Mouse (Mus musculus) stomach, embryonic 15.5 days (tissue): ENCODE results near the gene Dact2. TPM values are rescaled to one million over a fixed set of nuclear protein-coding genes. Genes with fewer than 3 reads are reported as not detected.

Experiments
- ATAC-seq: fragments of 200-750 bp; cut with Nextera tagmentation; 2 replicates; pipeline ENCODE4 v1.8.0; 2017; ENCODE audit warnings: low read depth, moderate number of reproducible peaks, moderate TSS enrichment; ENCODE audit not compliant: insufficient read depth, low FRiP score
- H3K27ac ChIP-seq: fragments of 300-500 bp; sonication (generic); 2 replicates; pipeline ENCODE4 v1.5.1; 2015; ENCODE audit warnings: mild to moderate bottlenecking, inconsistent platforms
- H3K27me3 ChIP-seq: fragments of 300-500 bp; sonication (generic); replicated peaks from 2 replicates; pipeline ENCODE4 v1.6.1; 2015; ENCODE audit warnings: inconsistent platforms
- H3K36me3 ChIP-seq: fragments of 300-500 bp; sonication (generic); 2 replicates; pipeline ENCODE4 v1.6.1; 2015; ENCODE audit warnings: inconsistent platforms
- H3K4me1 ChIP-seq: fragments of 300-500 bp; sonication (generic); 2 replicates; pipeline ENCODE4 v1.6.1; 2015; ENCODE audit warnings: inconsistent platforms
- H3K4me2 ChIP-seq: fragments of 300-500 bp; sonication (generic); 2 replicates; pipeline ENCODE4 v1.6.1; 2015; ENCODE audit warnings: mild to moderate bottlenecking, inconsistent platforms
- H3K4me3 ChIP-seq: fragments of 300-500 bp; sonication (generic); replicated peaks from 2 replicates; pipeline ENCODE4 v1.5.1; 2015; ENCODE audit warnings: inconsistent platforms
- H3K9ac ChIP-seq: fragments of 300-500 bp; sonication (generic); 2 replicates; pipeline ENCODE4 v1.6.1; 2015; ENCODE audit warnings: inconsistent platforms
- H3K9me3 ChIP-seq: fragments of 300-500 bp; sonication (generic); 2 replicates; pipeline ENCODE4 v1.6.1; 2016; ENCODE audit warnings: inconsistent platforms
- WGBS: fragments of 180-500 bp; shearing (Covaris S2); methylation state at CpG from one replicate; pipeline ENCODE4 v1.1.7; 2015; 5-methylcytosine and 5-hydroxymethylcytosine counted together
- polyA plus RNA-seq: library from polyadenylated mRNA; unstranded; fragments of >200 nt; fragmentation: Nextera tagmentation; extraction: Ambion mirVana; gene quantifications from 2 replicates; pipeline ENCODE4 v1.2.1, GENCODE M21; 2015

Gene Dact2
- polyA plus RNA-seq, 1 experiment from 2014 or later: 5.2 TPM

DNA sequence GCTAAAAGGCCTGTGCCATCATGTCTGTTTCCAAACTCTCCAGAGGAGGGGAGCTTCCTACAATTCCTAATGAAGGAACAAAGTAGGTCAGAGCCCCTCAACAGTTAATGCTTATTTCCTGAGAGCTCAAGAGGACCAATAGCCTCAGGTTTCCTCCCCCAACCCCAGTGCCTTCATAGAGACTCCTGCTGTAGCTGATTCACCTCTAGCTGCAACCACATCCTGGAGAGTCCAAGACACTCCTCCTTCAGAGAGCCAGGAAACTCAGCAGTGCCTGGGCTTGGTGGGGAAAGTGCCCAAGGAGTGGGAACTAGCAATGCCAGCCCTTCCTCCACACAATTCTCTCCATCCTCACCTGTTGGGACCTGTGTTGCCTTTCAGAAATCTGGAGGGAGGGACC, 31.4 kb downstream of the Dact2 start:
- Histone ChIP-seq H3K4me2 (no peak overlapping the region), H3K9me3 (no peaks in the 10 kb centered on the region), H3K4me1 (peaks cover 21% of the 10 kb centered on the region; the same call in 1 of the 2 replicates), H3K4me3 (no peak overlapping the region), H3K36me3 (no peaks in the 10 kb centered on the region), H3K9ac (no peak overlapping the region), H3K27me3 (no peaks in the 10 kb centered on the region), H3K27ac (no peak overlapping the region)
- ATAC-seq: no peak

DNA sequence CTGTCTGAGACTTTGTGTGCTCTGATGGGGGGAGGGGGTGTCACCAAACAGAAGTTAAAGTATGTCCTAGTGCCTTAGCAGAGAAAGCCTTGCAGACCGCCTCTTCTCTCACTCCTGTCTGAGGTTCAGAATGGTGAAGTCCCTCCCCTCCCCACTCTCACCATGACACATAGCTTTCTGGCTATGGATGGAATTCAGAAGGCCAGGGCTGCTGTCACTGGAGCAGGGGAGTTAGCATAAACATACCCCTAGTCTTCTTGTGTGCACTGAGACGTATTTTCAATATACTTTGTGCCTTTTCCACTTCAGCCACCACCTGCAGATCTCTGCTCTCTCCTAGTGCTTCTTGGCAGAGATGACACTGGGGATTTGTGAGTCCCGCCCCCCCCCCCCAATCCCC, 31.9 kb downstream of the Dact2 start:
- H3K9ac ChIP-seq: no peak overlapping the region; the same call in 1 of the 2 replicates
- H3K9me3 ChIP-seq: no peaks in the 10 kb centered on the region
- no peak for ATAC-seq
- H3K27me3 ChIP-seq: no peaks in the 10 kb centered on the region
- peaks cover 27% of the 10 kb centered on the region; the same call in 1 of the 2 replicates for H3K4me1 ChIP-seq
- no peak overlapping the region for H3K4me3 ChIP-seq
- 35% methylated on average over 3 of the region's 3 CpGs for WGBS
- no peak overlapping the region for H3K4me2 ChIP-seq
- no peaks in the 10 kb centered on the region for H3K36me3 ChIP-seq
- no peak overlapping the region for H3K27ac ChIP-seq

DNA sequence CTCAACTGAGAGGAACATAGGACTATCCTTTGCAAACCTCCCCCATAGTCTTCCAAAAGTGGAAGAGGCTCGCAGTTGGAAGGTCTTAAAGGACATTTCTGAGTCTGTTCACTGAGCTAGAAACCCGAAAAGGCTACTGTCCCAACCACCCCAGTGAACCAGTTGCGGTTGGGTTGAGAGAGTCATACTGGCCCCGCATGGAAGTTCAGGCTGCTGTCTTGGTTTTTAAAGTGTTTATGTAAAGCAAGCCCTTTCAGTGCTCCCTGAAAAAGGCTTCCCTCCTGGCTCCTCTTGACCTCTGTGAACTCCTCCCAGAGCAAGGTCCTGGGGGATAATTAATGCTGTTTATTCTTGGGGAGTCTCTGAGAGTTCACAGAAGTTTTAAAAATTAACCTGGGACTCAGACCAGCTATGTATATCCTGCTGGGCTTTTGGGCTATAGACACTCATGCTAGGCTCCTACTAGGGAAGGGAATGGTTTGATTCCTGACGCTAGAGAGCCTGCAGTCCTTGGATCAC, 33.1 kb downstream of the Dact2 start:
- Histone ChIP-seq H3K4me3 (no peak overlapping the region), H3K4me1 (peaks cover 36% of the 10 kb centered on the region; the same call in 1 of the 2 replicates), H3K9ac (no peak overlapping the region), H3K27ac (no peak overlapping the region), H3K36me3 (no peaks in the 10 kb centered on the region), H3K27me3 (no peaks in the 10 kb centered on the region), H3K9me3 (no peaks in the 10 kb centered on the region), H3K4me2 (no peak overlapping the region)
- WGBS: 41% methylated on average over 5 of the region's 5 CpGs
- no peak for ATAC-seq

DNA sequence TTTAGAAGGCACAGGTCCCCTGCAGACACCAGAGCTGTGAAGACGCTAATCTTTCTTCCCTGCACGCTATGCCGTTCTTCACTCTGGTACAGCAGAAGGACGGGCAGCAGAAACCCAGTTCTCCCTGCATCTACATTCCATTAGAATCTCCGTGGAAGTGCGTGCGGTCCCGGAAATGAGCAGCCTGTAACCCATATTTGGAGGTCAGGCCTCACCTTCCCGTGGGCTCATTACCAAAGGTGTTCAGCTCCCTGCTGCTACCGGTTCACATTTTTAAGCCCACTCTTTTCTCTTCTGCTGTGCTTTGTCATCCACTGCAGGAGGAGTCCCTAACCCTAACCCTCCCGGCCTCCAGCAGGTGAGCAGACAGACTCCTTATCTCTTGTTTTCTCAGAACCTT, 34.7 kb downstream of the Dact2 start:
- Histone ChIP-seq H3K27ac (no peak overlapping the region), H3K9ac (no peak overlapping the region), H3K4me3 (no peak overlapping the region), H3K4me1 (peaks cover 43% of the 10 kb centered on the region), H3K27me3 (no peaks in the 10 kb centered on the region), H3K36me3 (no peaks in the 10 kb centered on the region), H3K9me3 (no peaks in the 10 kb centered on the region), H3K4me2 (no peak overlapping the region)
- ATAC-seq: no peak
- 47% methylated on average over 11 of the region's 11 CpGs for WGBS

DNA sequence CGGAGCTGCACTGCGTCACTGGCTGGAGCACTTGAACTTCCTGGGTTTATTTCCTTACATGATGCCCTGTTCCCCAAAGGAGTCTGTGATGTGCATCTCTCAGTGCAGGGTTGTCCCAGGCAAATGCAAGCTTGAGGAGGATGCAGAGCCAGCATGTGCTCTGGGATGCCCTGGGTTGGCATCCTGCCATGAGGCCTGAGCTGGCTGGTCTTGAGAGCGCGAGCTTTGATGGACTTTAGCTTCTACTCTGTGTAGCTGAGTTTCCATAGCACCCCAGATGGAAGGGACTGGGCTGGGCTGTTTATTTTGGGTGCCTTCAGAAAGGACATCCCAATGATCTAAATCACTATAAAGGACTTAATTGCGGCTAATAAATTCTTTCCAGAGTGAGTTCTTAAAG, 36.5 kb downstream of the Dact2 start:
- Histone ChIP-seq H3K9me3 (no peaks in the 10 kb centered on the region), H3K9ac (no peak overlapping the region), H3K4me3 (no peak overlapping the region), H3K4me1 (peaks cover 40% of the 10 kb centered on the region), H3K4me2 (no peak overlapping the region), H3K27me3 (no peaks in the 10 kb centered on the region), H3K27ac (no peak overlapping the region; the same call in 1 of the 2 replicates), H3K36me3 (no peaks in the 10 kb centered on the region)
- no peak for ATAC-seq
- 73% methylated on average over 5 of the region's 5 CpGs for WGBS

DNA sequence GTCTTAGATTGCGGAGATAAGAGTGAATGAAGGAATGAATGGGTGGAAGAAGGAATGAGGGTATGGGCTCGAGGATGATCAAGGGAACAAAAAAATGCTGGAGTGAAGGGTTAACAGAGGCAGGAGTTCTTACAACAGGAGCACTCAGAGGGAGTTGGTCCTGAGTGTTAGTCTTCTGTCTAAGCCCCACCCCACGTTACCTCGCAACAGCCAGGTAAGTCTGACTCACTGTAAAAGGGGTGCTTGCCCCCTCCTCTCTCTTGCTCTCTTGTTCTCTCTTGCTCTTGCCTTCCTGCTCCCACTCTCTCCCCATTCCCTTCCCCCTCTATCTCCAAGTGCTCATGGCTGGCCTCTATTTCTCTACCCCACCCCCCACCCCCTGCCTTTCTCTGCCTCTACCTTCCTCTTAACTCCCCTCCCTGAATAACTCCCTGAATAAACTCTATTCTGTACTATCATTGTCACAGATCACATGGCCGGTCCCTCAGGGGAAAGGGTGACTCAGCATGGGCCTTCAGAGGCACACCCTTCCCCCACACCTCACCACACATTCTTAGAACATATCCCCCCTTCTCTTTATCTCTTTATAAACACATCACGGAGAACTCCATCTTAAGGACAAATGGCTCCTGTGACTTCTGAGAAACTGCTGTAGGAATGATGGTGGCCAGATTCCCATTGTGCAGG, 37.2 kb downstream of the Dact2 start:
- H3K4me2 ChIP-seq: no peak overlapping the region
- no peaks in the 10 kb centered on the region for H3K9me3 ChIP-seq
- H3K27me3 ChIP-seq: no peaks in the 10 kb centered on the region
- peak; percentile 60 for ATAC-seq
- no peaks in the 10 kb centered on the region for H3K36me3 ChIP-seq
- 52% methylated on average over 6 of the region's 6 CpGs for WGBS
- H3K4me1 ChIP-seq: peaks cover 34% of the 10 kb centered on the region
- no peak overlapping the region for H3K9ac ChIP-seq
- H3K27ac ChIP-seq: no peak overlapping the region; the same call in 1 of the 2 replicates
- no peak overlapping the region for H3K4me3 ChIP-seq

DNA sequence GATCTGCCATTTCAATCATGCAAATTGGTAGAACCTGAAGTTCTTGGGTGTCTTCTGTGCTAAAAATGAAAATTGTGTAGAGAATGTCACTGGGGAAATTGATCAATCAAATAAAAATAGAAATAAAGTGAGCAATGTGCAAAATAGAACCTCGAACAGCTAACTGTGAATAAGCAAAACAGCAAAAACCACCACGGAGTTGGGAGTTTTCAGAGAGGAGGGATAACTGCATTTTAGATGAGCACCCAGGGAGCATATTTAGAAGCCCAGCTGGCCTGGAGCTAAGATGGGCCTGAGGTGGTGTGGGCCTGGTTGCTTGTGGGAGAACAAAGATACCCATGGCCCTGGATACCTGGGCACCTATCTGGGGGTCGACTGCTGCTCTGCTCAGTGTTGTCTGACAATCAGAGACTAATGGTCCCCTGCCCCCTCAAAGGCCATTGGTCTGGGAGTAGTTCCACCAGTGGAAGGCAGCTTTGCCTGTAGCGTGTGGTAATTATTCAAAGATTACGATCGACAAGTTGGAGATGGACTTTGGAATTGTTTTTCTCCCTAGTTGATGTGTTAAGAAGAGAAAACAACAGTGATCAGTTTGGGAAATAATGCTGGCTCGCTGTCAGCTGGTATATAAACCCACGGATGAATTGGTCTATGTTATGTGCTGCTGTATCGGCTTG, 38.0 kb downstream of the Dact2 start:
- Histone ChIP-seq H3K27ac (no peak overlapping the region), H3K9me3 (no peaks in the 10 kb centered on the region)
- ATAC-seq: no peak

DNA sequence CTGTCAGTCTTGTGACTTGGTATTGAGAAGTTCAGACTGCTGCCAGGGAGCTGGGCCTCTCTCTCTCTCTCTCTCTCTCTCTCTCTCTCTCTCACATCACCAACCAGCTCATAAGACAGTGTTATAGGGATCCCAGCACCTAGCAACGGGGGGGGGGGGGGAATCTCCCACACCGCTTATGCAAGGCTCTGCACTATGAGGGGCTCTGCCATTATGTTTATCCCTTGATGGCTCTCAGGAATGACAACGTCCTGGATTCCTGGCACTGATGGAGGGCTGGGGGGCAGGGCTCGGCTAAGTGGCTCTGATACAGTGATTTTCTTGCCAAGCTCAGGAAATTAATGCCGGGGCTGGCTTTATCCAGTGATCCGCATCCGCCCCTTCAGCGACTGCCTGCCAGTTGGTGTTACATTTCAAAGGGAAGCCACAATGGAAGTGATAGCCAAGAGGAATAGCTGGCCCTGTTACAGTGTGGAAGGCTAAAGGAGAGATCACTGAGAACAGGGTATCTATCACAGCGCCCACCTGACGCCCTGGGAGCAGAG, 38.7 kb downstream of the Dact2 start:
- H3K27me3 ChIP-seq: no peaks in the 10 kb centered on the region
- H3K9ac ChIP-seq: no peak overlapping the region
- H3K36me3 ChIP-seq: no peaks in the 10 kb centered on the region
- WGBS: 17% methylated on average over 10 of the region's 10 CpGs
- no peak overlapping the region for H3K4me2 ChIP-seq
- H3K9me3 ChIP-seq: no peaks in the 10 kb centered on the region
- no peak overlapping the region for H3K4me3 ChIP-seq
- peaks cover 26% of the 10 kb centered on the region for H3K4me1 ChIP-seq
- H3K27ac ChIP-seq: no peak overlapping the region
- ATAC-seq: no peak

More for the DNA sequence above, 38.0 kb downstream of the Dact2 start:
- H3K36me3 ChIP-seq: no peaks in the 10 kb centered on the region
- H3K4me1 ChIP-seq: peaks cover 28% of the 10 kb centered on the region
- no peak overlapping the region for H3K4me3 ChIP-seq
- WGBS: 48% methylated on average over 9 of the region's 9 CpGs
- H3K9ac ChIP-seq: no peak overlapping the region
- H3K4me2 ChIP-seq: no peak overlapping the region
- H3K27me3 ChIP-seq: no peaks in the 10 kb centered on the region

DNA sequence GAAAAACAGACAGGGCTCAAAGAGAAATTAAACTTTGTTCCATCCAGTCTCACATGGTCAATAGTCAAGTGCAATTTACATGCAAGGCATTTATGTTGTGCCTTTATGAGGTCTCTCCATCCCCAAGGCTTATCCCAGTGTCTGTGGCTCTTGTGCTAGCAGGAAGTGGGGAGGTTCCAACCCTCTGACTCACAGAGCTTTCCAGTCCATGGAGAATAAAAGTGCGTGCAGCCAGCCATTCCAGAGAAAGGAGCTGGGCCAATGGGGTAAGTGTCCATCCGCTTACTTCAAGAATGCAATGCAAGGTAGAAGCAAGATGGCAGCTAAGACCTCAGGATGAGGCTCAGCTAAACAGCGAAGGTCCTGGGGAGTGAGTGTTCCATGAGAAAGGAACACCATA, 43.3 kb downstream of the Dact2 start:
- no peak overlapping the region for H3K27ac ChIP-seq
- WGBS: 93% methylated on average over 3 of the region's 3 CpGs

DNA sequence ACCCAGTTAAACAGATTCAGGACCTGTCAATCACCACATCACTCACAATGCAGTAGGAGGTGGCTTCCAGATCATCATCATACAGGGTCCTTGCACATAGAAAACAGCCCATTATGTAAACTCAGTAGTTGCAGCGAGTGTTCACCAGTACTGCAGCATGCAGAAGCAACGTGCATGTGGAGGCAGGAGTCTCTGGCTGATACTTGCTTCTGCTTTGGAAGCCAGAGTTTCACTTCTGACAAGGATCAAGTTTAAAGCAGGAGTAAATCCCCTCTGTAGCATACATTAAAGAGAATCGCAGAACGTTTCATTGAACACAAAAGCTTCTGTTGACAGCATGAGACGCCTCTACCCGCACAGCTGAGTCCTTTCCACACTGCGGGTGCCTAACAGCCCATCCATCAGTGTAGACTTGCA, 46.3 kb downstream of the Dact2 start:
- WGBS: 31% methylated on average over 7 of the region's 7 CpGs
- Histone ChIP-seq H3K4me1 (no peaks in the 10 kb centered on the region), H3K4me3 (no peak overlapping the region), H3K4me2 (no peak overlapping the region), H3K27ac (no peak overlapping the region), H3K9me3 (no peaks in the 10 kb centered on the region), H3K36me3 (no peaks in the 10 kb centered on the region), H3K9ac (no peak overlapping the region), H3K27me3 (no peaks in the 10 kb centered on the region)
- ATAC-seq: no peak

More for the DNA sequence above, 43.3 kb downstream of the Dact2 start:
- Histone ChIP-seq H3K4me3 (no peak overlapping the region), H3K9ac (no peak overlapping the region), H3K36me3 (no peaks in the 10 kb centered on the region), H3K4me1 (peaks cover 11% of the 10 kb centered on the region), H3K9me3 (no peaks in the 10 kb centered on the region), H3K27me3 (no peaks in the 10 kb centered on the region), H3K4me2 (no peak overlapping the region)
- no peak for ATAC-seq
